Mouse (Mus musculus) adrenal gland, postnatal 36 days (tissue): ENCODE data around the gene Mepe. TPM values are rescaled to one million over a fixed set of nuclear protein-coding genes. Genes with fewer than 3 reads are reported as not detected.

ENCODE experiments used
- DNase-seq, 2 experiments: peaks; one replicate each; pipeline ENCODE4 v3.0.0; 2021; ENCODE audit warnings: mixed read lengths in 1 of 2
- long read RNA-seq, 2 experiments: library from polyadenylated mRNA; stranded (forward); transcript quantifications; one replicate each; pipeline ENCODE4 v2.0.0; 2021; ENCODE audit warnings: borderline sequencing depth in 2 of 2
- total RNA-seq, 2 experiments: library from RNA; stranded (reverse); gene quantifications; 2 replicates each; pipeline ENCODE4 v1.2.3; 2021

The Mepe gene
- total RNA-seq = not detected
- long read RNA-seq, experiment 1 = 0 reads
- long read RNA-seq, experiment 2 = 0 reads

GRCm38 (mm10) chr5:104325029-104325428, at the start of gene Mepe:
Mepe (plus strand) TSS chr5:104325329.
- no peak for DNase-seq

DNA sequence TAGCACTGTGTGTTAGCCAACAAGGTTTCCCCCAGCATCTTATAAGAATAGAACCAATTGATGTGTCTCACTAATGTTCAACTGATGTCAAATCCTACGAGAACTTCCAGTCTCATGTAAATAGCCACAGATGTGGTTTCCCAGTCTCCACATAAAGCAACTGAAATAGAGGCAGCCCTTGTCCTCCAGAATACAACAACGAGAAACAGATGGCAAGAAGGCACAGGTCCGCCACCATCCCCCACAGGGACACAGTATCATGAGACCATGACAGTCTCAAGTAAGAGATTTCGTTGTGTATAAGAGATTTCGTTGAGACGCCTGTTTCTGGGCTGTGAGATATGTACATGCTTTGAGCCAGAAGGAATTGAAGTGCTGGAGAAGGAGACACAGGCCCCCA, 30.9 kb upstream of the Mepe start:
- DNase-seq = no peak

GRCm38 (mm10) chr5:104298994-104299393, 26.1 kb upstream of the Mepe start, which contains the start of gene Ibsp:
Ibsp (plus strand) TSS chr5:104299171.
- no peak for DNase-seq

- no peak for DNase-seq
Observed at GRCm38 (mm10) chr5:104314073-104314472, 11.1 kb upstream of the Mepe start.

DNA sequence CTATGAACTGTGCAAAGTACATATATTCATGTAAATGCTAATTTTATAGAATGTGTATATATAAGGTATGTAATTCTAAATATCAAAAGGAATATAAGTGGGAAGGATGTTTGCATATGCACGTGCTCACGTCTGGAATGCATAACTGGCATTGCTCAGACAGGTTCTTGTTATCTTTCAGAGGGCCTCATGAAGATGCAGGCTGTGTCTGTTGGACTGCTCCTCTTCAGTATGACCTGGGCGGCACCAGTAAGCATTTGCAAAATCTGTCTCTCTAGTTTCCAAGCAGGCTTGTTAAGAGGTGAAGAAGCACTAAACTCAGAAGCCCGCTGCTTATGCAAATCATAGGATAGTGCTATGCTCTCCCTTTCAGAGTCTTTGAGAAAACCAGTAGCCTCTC, 1.8 kb downstream of the Mepe start:
- DNase-seq = no peak

DNA sequence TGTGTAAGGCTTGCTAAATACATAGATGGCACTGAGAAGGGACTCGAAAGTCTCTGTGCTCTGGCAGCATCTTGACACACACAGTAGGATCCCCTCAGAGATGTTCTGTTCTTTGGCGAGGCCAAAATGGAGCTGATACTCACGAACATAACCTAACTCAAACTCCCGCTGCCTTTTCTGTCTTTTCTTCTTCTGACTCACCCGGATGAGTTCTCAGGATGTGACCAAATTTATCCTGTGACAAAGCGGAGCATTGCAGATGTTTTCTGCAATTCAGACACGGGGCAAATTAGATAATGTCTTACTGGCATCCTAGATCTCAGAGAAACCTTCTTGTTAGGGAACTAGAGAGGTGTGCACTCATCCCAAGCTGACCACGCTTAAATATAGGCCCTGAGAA, 2.3 kb downstream of the Mepe start:
- no peak for DNase-seq

DNA sequence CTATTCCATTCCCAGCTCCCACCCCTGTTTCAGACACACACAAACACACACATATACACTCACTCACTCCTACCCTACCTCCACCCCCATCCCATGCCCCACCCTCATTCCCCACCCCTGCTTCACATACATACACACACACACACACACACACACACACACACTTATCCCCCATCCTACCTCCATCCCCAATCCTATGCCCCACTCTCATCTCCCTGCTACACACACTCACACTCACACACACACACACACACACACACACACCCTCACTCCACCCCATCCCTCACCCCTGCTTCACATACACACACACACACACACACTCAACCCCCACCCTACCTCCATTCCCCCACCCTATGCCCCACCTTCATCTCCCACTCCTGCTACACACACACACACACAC, 2.7 kb downstream of the Mepe start:
- no peak for DNase-seq

GRCm38 (mm10) chr5:104328317-104328850, 3.3 kb downstream of the Mepe start:
- no peak for DNase-seq

DNA sequence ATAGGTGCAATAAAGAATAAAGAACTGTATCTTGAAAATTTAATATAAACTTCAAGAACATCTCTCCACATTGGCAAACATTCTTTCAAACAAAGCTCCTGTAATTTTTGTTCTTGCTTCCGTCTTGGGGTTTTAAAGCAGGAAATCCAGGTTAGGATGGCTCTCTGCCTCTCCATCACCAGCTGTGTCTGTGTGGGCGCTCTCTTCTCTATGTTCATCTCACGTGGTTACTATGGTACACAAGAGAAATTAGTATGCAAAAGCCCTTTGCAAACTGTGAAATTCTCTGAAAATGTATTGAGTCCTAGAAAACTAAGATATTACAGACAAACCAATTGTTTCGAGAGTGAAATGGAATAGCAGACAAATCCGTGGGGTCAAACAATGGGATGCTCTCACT, 4.3 kb downstream of the Mepe start:
- no peak for DNase-seq

DNA sequence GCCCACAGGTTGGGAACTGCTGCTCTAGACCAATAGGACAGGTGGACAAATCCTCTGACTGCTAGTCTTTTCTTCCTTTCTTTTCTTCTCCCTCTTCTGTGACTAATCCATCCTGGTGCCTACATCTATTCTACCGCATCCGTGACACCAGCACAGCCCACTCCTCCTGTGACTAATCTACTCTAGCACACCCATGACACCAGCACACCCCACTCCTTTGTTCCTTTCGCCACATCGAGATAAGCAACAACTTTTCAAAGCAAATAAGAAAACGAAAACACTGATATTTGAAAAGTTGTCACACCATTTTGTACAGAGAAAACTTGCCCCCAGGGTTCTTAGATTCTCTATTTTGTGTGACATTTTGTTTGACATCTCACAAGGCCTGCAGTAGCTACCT, 5.0 kb downstream of the Mepe start:
- no peak for DNase-seq

DNA sequence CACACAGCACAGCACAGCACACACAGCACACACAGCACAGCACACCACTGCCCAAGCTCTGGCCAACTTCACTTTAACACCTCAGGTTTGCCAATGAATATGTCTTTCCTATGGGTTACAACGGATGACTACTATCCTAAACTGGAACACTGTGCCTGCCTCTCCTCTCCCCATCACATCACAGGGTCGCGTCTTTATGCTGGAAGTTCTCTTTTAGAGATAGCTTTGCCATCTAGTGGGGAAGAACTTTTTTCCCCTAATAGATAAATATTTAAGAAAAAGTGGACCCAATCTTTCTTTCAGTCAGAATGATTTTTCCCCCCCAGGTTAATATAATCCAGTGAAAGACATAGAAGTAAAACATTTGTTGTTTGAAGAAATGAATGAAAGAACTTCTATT, 7.2 kb downstream of the Mepe start:
- no peak for DNase-seq

- DNase-seq = peak; percentile 66 to 71
Observed at GRCm38 (mm10) chr5:104333231-104333640, 8.1 kb downstream of the Mepe start.

- DNase-seq = no peak
Observed at GRCm38 (mm10) chr5:104333643-104334042, 8.5 kb downstream of the Mepe start.

DNA sequence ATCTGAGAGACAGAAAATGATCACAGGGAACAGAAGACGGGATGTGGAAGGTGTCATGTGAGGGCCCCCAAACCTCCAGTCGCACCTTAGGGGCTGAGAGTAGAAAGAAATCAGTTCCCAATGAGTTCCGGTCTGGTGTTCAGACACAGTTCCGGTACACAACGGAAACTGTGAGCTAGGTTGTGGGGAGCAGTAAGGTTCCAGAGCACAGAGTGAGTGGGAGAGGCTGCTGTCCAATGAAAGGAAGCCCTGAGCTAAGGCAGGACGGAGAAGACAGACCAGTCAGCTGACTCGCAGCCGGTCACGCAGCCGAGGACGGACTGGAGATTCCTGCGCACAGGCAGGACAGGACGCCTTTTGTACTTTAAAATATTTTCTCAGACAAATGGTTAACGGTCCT, 9.4 kb downstream of the Mepe start:
- no peak for DNase-seq

GRCm38 (mm10) chr5:104335962-104336361, 10.8 kb downstream of the Mepe start:
- DNase-seq = no peak

GRCm38 (mm10) chr5:104337491-104337890, 12.4 kb downstream of the Mepe start:
- no peak for DNase-seq

DNA sequence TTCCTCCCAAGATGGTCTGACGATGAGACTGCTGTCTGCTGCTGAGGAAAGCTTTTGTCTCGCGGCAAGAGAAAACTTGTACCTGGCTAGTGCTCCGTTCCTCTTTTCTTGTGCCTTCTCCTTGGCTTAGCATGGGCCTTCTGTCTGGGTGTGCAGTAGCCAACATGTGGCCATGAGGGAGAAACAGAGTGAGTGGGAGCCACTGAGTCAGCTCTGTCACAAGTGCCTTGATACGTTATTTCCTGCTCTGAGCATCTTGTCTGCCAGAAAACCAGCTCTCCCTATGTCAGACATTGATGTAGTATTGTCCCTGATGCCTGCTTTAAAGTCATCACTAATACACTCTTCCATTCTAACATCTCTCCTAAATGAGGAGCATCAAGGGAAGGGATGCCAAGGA, 13.9 kb downstream of the Mepe start:
- no peak for DNase-seq

DNA sequence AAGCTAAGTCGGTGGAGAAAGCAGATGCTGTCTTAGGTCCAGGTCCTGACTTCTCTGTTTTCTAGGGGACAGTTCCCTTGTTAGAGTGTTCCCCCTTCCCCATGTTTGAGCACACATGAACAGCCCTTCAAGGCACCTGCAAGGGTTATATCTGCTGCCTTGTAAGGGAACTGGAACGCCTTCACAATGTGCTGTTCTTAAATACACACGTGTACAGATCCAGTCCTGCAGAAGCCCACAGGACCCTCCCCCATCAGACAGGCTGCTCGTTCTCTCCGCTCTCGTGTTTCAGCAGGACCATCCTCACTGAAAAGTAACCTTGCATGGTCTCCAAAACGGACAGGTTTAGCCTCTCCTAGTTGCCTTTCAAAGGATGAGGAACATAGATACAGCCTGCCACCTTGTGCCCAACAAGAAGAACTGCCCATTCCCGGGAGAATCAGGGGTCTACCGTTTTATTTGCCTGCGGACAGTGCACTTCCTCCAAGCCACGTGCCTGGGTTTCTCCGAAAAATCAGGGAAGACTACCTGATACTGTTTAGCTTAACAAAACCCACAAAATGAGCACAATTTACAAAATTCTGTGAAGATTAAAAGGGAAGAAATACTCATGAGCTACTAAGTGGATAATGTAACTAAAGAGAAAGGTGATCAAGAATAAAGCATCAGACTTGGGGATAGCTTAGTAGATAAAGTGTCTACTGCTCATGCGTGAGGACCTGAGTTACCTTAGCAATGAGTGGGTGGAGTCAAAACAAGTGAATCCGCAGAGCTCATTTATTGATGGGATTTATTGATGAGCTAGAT, 14.8 kb downstream of the Mepe start:
- peak; percentile 22 to 23 for DNase-seq

DNA sequence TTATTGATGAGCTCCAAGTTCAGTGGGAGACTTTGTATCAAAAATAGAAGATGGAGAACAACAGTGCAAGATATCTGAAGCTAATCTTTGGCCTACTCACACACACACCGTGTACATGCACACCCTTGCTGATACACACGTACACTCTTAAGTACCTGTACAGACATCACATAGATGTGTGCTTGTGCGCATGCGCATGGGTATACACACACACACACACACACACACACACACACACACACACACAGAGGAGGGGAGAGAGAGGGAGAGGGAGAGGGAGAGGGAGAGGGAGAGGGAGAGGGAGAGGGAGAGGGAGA, 15.3 kb downstream of the Mepe start:
- no peak for DNase-seq

DNA sequence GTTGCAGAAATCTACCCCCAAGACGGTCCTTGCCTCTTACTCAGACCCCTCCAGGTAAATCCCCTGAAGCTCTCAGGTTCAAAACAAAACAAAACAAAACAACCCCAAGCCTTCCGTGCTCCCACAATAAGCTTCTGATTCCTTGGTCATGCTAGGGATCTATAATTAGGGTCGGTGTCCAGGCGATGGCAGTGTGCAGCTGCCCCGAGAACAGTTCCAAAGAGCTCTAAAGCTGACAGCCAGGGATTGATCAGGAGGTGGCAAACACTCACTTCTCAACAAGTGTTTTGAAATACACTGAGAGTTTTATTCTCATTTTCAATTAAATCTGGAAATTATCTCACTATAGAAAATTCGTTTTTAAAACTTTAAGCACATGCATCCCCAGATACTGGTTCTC, 17.8 kb downstream of the Mepe start:
- peak; percentile 34 to 38 for DNase-seq

DNA sequence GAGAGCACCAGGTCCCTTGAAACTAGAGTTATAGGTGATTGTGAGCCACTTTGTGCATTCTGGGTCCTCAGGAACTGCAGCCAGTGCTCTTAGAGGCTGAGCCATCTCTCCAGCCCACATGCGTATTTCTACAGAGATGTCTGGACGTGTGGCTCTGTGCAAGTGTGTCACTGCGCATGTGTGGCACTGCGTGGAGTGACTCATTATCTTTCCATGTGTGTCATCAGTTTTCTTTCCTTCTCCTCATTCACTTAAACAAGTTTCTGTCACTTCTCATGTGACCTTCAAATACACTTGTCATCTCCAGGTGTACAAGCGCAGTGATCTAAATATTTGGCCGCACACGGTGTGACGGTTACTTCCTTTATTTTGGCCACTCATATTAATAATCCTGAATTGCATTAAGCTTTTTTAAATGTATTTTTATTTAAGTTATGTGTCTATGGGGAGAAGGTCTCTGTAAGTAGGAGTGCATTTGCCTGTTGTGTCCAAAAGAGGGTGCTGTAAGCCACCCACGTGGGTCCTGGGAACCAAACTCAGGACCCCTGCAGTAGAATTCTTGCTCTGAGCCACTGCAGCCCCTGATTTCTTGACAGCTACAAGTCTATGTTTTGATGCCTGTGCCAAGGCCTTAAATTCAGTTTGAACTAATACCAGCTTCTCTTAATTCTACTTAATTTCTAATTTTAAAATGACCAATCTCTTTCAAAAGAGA, 19.6 kb downstream of the Mepe start:
- DNase-seq = peak; percentile 13 to 27

GRCm38 (mm10) chr5:104345241-104345630, 20.1 kb downstream of the Mepe start:
- peak in 1 of 2 experiments; percentile 14 for DNase-seq

- no peak for DNase-seq
Observed at GRCm38 (mm10) chr5:104351041-104351440, 25.9 kb downstream of the Mepe start.
